Mouse (Mus musculus): Measurements from ENCODE around the gene Tnxb.

DNA sequence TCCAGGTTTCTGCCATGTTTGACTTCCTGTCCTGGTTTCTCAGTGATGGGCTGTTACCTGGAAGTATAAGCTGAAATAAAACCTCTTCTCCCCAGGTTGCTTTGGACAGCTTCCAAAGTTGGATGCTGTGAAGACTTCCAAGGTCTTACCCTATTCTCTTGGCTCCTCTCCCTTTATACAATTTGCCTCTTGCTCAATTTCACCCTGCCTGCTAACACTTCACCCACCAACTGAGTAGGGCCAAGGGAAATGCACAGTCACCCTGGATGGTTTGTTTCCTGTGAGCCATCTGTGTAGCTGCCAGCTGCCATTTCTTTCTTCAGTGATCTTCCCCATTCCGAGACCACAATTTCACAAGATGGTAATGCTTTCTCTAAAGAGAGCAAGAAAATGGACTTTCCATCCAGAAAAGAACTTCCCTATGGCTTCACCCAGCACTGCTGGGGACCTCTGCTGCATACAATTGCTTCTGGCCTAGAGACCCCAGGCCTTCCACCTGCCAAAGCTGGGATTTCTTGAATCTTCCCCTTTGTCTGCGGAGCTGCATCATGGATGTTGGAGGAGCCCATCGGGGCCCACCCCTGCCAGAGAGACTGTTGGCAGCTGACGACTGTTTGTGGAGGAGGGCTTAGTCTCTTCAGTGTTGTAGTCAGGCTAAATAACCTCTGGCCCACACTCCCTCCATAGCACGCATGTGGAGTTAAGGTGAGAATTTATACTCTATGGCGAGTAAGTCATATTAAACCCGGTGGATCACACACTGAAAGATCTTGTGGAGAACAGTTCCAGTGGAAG lies 30.7 kb upstream of the Tnxb start:
- no peak for TF ChIP-seq CTCF (IDR thresholded peaks at IDR 0.05; ENCODE audit: low read depth, low read length)
- no peak for TF ChIP-seq POLR2A (IDR thresholded peaks at IDR 0.05; ENCODE audit: borderline replicate concordance, low read depth, low read length)
